Comparison of ENCODE assay signal across 22 mouse cellular contexts in the genomic region with DNA sequence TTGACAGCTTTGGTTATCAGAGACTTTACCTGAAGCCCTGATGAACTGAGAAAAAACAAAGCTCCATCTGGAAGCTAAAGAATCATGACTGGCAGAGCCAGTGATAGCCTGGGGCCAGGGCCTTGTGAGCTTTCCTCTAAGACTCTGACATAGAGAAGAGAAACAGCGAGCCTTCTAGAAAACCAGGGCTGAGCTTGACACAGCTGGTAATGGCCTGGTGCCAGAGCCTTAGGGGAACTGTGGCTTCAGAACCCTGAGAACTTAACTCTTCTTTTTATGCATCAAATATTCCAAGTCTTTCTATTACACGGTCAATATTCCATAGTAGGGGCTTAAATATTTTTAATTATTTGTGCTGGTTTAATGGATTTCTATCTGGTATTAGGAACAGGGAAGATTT.
DNase-seq lines count a peak whose midpoint lies in the region; ATAC-seq and TF ChIP-seq lines count a peak whose summit lies in the region.
"Had no signal": no experiment of that assay in that cellular context is flagged by ENCODE, and none has a peak within 500 bp of the region (broad histone marks: within the 10 kb centered on the region; RNA-seq: fewer than 3 reads in every experiment).

No protein-coding gene starts in this region.

- H3K36me3 ChIP-seq in hindbrain, postnatal 0 days (ENCODE audit: insufficient read depth, low read length): no peaks in the 10 kb centered on the region
- no peaks in the 10 kb centered on the region for H3K36me3 ChIP-seq in hindbrain, embryonic 14.5 days (replicated peaks; ENCODE audit: control insufficient read depth, insufficient read depth)
- H3K36me3 ChIP-seq in midbrain, postnatal 0 days (ENCODE audit: insufficient read depth, low read length): no peaks in the 10 kb centered on the region
- no peaks in the 10 kb centered on the region for H3K36me3 ChIP-seq in midbrain, embryonic 11.5 days (ENCODE audit: control insufficient read depth, insufficient read depth, low read length)
- H3K36me3 ChIP-seq: kidney, embryonic 15.5 days; limb, embryonic 10.5 days; liver, embryonic 15.5 days had no signal

- peak; percentile 2 for DNase-seq in cerebellum, adult 9-10 months
- no peak for DNase-seq in cerebellum, adult 2 months
- peak; percentile 42 for DNase-seq in hindbrain, postnatal 0 days (ENCODE audit: low spot score)
- DNase-seq in hindbrain, embryonic 14.5 days (ENCODE audit: low spot score): no peak
- DNase-seq in midbrain, postnatal 0 days (ENCODE audit: low spot score): peak; percentile 28
- no peak for DNase-seq in midbrain, embryonic 11.5 days (ENCODE audit: low spot score, missing footprints)
- DNase-seq in testis, postnatal 10 days (ENCODE audit: low spot score): peak; percentile 39
- DNase-seq: adrenal gland, postnatal 10 days; embryo, embryonic 11 days; forebrain, postnatal 0 days; gastrocnemius, postnatal 14 days; heart, adult 11 months; liver; thymus, adult 2 months; thymus, postnatal 4 days had no signal

- TF ChIP-seq POLR2A in cerebellum, adult 2 months (IDR thresholded peaks at IDR 0.05; ENCODE audit: borderline replicate concordance, insufficient read depth, low read length): no peak

- ATAC-seq in hindbrain, postnatal 0 days: no peak
- no peak for ATAC-seq in hindbrain, embryonic 14.5 days (ENCODE audit: low FRiP score)
- ATAC-seq in midbrain, postnatal 0 days (ENCODE audit: low FRiP score): no peak; the same call in 1 of the 2 replicates
- no peak for ATAC-seq in midbrain, embryonic 11.5 days (ENCODE audit: low FRiP score)
- ATAC-seq: forebrain, postnatal 0 days; hindbrain, embryonic 16.5 days; intestine, embryonic 16.5 days had no signal

- no peak for TF ChIP-seq CTCF in cerebellum, adult 2 months (IDR thresholded peaks at IDR 0.05; ENCODE audit: borderline replicate concordance, insufficient read depth, low read depth, low read length)
- no peak for TF ChIP-seq CTCF in hindbrain, postnatal 0 days (IDR thresholded peaks at IDR 0.05; ENCODE audit: low read depth)
- TF ChIP-seq CTCF in midbrain, postnatal 0 days (IDR thresholded peaks at IDR 0.05): no peak

- no peak overlapping the region for H3K4me3 ChIP-seq in cerebellum, adult 2 months (replicated peaks; ENCODE audit: insufficient read depth, low read depth, low read length)
- H3K4me3 ChIP-seq in hindbrain, postnatal 0 days (ENCODE audit: low read length): no peak overlapping the region
- H3K4me3 ChIP-seq in hindbrain, embryonic 14.5 days (replicated peaks; ENCODE audit: low read length): no peak overlapping the region
- H3K4me3 ChIP-seq in midbrain, postnatal 0 days (ENCODE audit: low read depth, low read length): no peak overlapping the region
- H3K4me3 ChIP-seq in midbrain, embryonic 11.5 days (ENCODE audit: low read depth, low read length): no peak overlapping the region
- H3K4me3 ChIP-seq: kidney, embryonic 15.5 days; limb, embryonic 10.5 days; liver, embryonic 15.5 days had no signal

- H3K4me1 ChIP-seq in cerebellum, adult 2 months (ENCODE audit: control insufficient read depth, insufficient read depth, low read length): no peaks in the 10 kb centered on the region
- H3K4me1 ChIP-seq in hindbrain, postnatal 0 days (ENCODE audit: insufficient read depth, low read length): no peaks in the 10 kb centered on the region
- no peaks in the 10 kb centered on the region for H3K4me1 ChIP-seq in hindbrain, embryonic 14.5 days (replicated peaks; ENCODE audit: control insufficient read depth, insufficient read depth, low read length)
- no peaks in the 10 kb centered on the region for H3K4me1 ChIP-seq in midbrain, postnatal 0 days (ENCODE audit: insufficient read depth, low read length)
- no peaks in the 10 kb centered on the region for H3K4me1 ChIP-seq in midbrain, embryonic 11.5 days (ENCODE audit: control insufficient read depth, insufficient read depth, low read length)
- H3K4me1 ChIP-seq: kidney, embryonic 15.5 days; limb, embryonic 10.5 days; liver, embryonic 15.5 days had no signal

- H3K27me3 ChIP-seq in cerebellum, adult 2 months (ENCODE audit: control insufficient read depth, insufficient read depth, low read length): no peaks in the 10 kb centered on the region
- no peaks in the 10 kb centered on the region for H3K27me3 ChIP-seq in hindbrain, postnatal 0 days (ENCODE audit: insufficient read depth, low read length)
- H3K27me3 ChIP-seq in hindbrain, embryonic 14.5 days (ENCODE audit: control insufficient read depth, insufficient read depth, low read length): no peaks in the 10 kb centered on the region
- no peaks in the 10 kb centered on the region for H3K27me3 ChIP-seq in midbrain, postnatal 0 days (ENCODE audit: insufficient read depth, low read length)
- no peaks in the 10 kb centered on the region for H3K27me3 ChIP-seq in midbrain, embryonic 11.5 days (ENCODE audit: control insufficient read depth, insufficient read depth, low read length)
- H3K27me3 ChIP-seq: kidney, embryonic 15.5 days; liver, embryonic 15.5 days had no signal

- H3K9me3 ChIP-seq in hindbrain, postnatal 0 days (ENCODE audit: low read length): no peaks in the 10 kb centered on the region
- H3K9me3 ChIP-seq in hindbrain, embryonic 14.5 days (ENCODE audit: control insufficient read depth, low read length): no peaks in the 10 kb centered on the region
- H3K9me3 ChIP-seq in midbrain, postnatal 0 days (ENCODE audit: low read length): no peaks in the 10 kb centered on the region
- no peaks in the 10 kb centered on the region for H3K9me3 ChIP-seq in midbrain, embryonic 11.5 days (ENCODE audit: control insufficient read depth, low read length)
- H3K9me3 ChIP-seq: kidney, embryonic 15.5 days; limb, embryonic 10.5 days; liver, embryonic 15.5 days had no signal

- H3K4me2 ChIP-seq in hindbrain, postnatal 0 days (ENCODE audit: low read depth, low read length): no peak overlapping the region
- H3K4me2 ChIP-seq in hindbrain, embryonic 14.5 days (replicated peaks): no peak overlapping the region
- no peak overlapping the region for H3K4me2 ChIP-seq in midbrain, postnatal 0 days (ENCODE audit: low read depth, low read length, poor library complexity, severe bottlenecking)
- no peak overlapping the region for H3K4me2 ChIP-seq in midbrain, embryonic 11.5 days
- H3K4me2 ChIP-seq: heart, embryonic 11.5 days; kidney, embryonic 15.5 days; liver, embryonic 15.5 days had no signal

- no peak overlapping the region for H3K9ac ChIP-seq in hindbrain, postnatal 0 days (replicated peaks; ENCODE audit: low read length)
- no peak overlapping the region for H3K9ac ChIP-seq in hindbrain, embryonic 14.5 days
- H3K9ac ChIP-seq in midbrain, postnatal 0 days (replicated peaks; ENCODE audit: low read length, poor library complexity, severe bottlenecking): no peak overlapping the region
- H3K9ac ChIP-seq in midbrain, embryonic 11.5 days (ENCODE audit: low read length): no peak overlapping the region
- H3K9ac ChIP-seq: forebrain, postnatal 0 days; kidney, embryonic 15.5 days; liver, embryonic 15.5 days had no signal

- 20% methylated on average over 2 of the region's 2 CpGs for WGBS in cerebellum, adult 2 months
- 53% methylated on average over 2 of the region's 2 CpGs for WGBS in hindbrain, postnatal 0 days
- WGBS in hindbrain, embryonic 14.5 days: 64% methylated on average over 2 of the region's 2 CpGs
- WGBS in midbrain, postnatal 0 days: 49% methylated on average over 2 of the region's 2 CpGs
- 85% methylated on average over 2 of the region's 2 CpGs for WGBS in midbrain, embryonic 11.5 days

- no peak overlapping the region for H3K27ac ChIP-seq in cerebellum, adult 2 months (ENCODE audit: insufficient read depth, low read length)
- H3K27ac ChIP-seq in hindbrain, postnatal 0 days: no peak overlapping the region
- H3K27ac ChIP-seq in hindbrain, embryonic 14.5 days: no peak overlapping the region
- no peak overlapping the region for H3K27ac ChIP-seq in midbrain, postnatal 0 days (ENCODE audit: low read depth, low read length)
- H3K27ac ChIP-seq in midbrain, embryonic 11.5 days (ENCODE audit: low read depth, low read length): no peak overlapping the region
- H3K27ac ChIP-seq: kidney, embryonic 15.5 days; limb, embryonic 10.5 days; liver, embryonic 15.5 days; macrophage had no signal

Comparison
In these comparisons a context has a peak if more than half of its experiments do, and no peak if none do; other contexts are left out.
1. DNase-seq: peak in cerebellum, adult 9-10 months (single experiment), hindbrain, postnatal 0 days (single experiment), midbrain, postnatal 0 days (single experiment) and testis, postnatal 10 days (single experiment); none in cerebellum, adult 2 months (0 of 2), hindbrain, embryonic 14.5 days (single experiment) and midbrain, embryonic 11.5 days (single experiment).